Mouse (Mus musculus) MEL (cell line): Measurements from ENCODE around the gene Slc44a3. TPM values are rescaled to one million over a fixed set of nuclear protein-coding genes. Genes with fewer than 3 reads are reported as not detected.

Experiments used
- DNase-seq: peaks from one replicate; pipeline ENCODE4 v3.0.0; 2011; ENCODE audit warnings: low read depth, low spot score
- H3K27ac ChIP-seq: 2 replicates; pipeline ENCODE4 v1.5.1; 2012; ENCODE audit warnings: low read depth, mild to moderate bottlenecking, control low read depth, low read length, moderate library complexity; ENCODE audit not compliant: control insufficient read depth
- H3K27me3 ChIP-seq, 2 experiments: fragments of 150-350 bp in 1 of 2; sonication (generic) in 1 of 2; 2 replicates each; pipeline ENCODE4 v1.6.1; 2012; ENCODE audit warnings: low read length in 2 of 2, mild to moderate bottlenecking in 2 of 2, improper control_type of control experiment in 1 of 2, moderate library complexity in 1 of 2; ENCODE audit not compliant: insufficient read depth in 2 of 2, control insufficient read depth in 1 of 2
- H3K36me3 ChIP-seq, 2 experiments: 2 replicates each; pipeline ENCODE4 v1.6.1; 2012 to 2014; ENCODE audit warnings: low read length in 2 of 2, improper control_type of control experiment in 1 of 2, inconsistent platforms in 1 of 2, mild to moderate bottlenecking in 1 of 2; ENCODE audit not compliant: insufficient read depth in 2 of 2, control insufficient read depth in 1 of 2
- H3K4me1 ChIP-seq, 2 experiments: fragments of 150-350 bp in 1 of 2; sonication (generic) in 1 of 2; 2 replicates each; pipeline ENCODE4 v1.6.1; 2012; ENCODE audit warnings: low read length in 2 of 2, improper control_type of control experiment in 1 of 2, mild to moderate bottlenecking in 1 of 2; ENCODE audit not compliant: insufficient read depth in 2 of 2, control insufficient read depth in 1 of 2
- H3K4me3 ChIP-seq, 2 experiments: fragments of 150-350 bp in 1 of 2; sonication (generic) in 1 of 2; 2 replicates each; pipeline ENCODE4 v1.5.1; 2012; ENCODE audit warnings: low read depth in 2 of 2, low read length in 2 of 2, mild to moderate bottlenecking in 2 of 2, moderate library complexity in 2 of 2, control low read depth in 1 of 2, improper control_type of control experiment in 1 of 2; ENCODE audit not compliant: control insufficient read depth in 1 of 2, insufficient read depth in 1 of 2
- H3K79me2 ChIP-seq: 2 replicates; pipeline ENCODE4 v1.6.1; 2012; ENCODE audit warnings: mild to moderate bottlenecking, low read length, moderate library complexity; ENCODE audit not compliant: control insufficient read depth, poor library complexity, insufficient read depth
- H3K9ac ChIP-seq: 2 replicates; pipeline ENCODE4 v1.6.1; 2012; ENCODE audit warnings: low read depth, mild to moderate bottlenecking, control low read depth, low read length, moderate library complexity; ENCODE audit not compliant: control insufficient read depth, poor library complexity, severe bottlenecking
- H3K9me3 ChIP-seq: fragments of 150-350 bp; sonication (generic); replicated peaks from 2 replicates; pipeline ENCODE4 v1.6.1; 2012; ENCODE audit warnings: mild to moderate bottlenecking, low read length, improper control_type of control experiment, moderate library complexity; ENCODE audit not compliant: insufficient read depth
- BHLHE40 ChIP-seq: IDR thresholded peaks from 2 replicates; pipeline ENCODE4 v1.6.1; 2012; ENCODE audit warnings: low read depth, mild to moderate bottlenecking, inconsistent platforms, low read length, improper control_type of control experiment, borderline replicate concordance
- CHD2 ChIP-seq: IDR thresholded peaks from 2 replicates; pipeline ENCODE4 v1.6.1; 2011; ENCODE audit warnings: low read length, improper control_type of control experiment
- ELF1 ChIP-seq: IDR thresholded peaks from 2 replicates; pipeline ENCODE4 v1.6.1; 2014; ENCODE audit warnings: low read depth, mild to moderate bottlenecking, inconsistent platforms, low read length, improper control_type of control experiment, moderate library complexity
- ETS1 ChIP-seq: IDR thresholded peaks from 2 replicates; pipeline ENCODE4 v1.6.1; 2012; ENCODE audit warnings: low read depth, mild to moderate bottlenecking, inconsistent platforms, low read length, improper control_type of control experiment, moderate library complexity
- GATA1 ChIP-seq: IDR thresholded peaks from 2 replicates; pipeline ENCODE4 v1.6.1; 2011; ENCODE audit warnings: low read depth, low read length, improper control_type of control experiment
- JUND ChIP-seq: IDR thresholded peaks from 2 replicates; pipeline ENCODE4 v1.6.1; 2011; ENCODE audit warnings: low read depth, mild to moderate bottlenecking, improper control_type of control experiment, low read length
- KAT2A ChIP-seq: conservative IDR thresholded peaks from 2 replicates; pipeline ENCODE4 v1.6.1; 2012; ENCODE audit warnings: low read depth, low read length, improper control_type of control experiment, inconsistent platforms
- MAX ChIP-seq: IDR thresholded peaks from 2 replicates; pipeline ENCODE4 v1.6.1; 2011; ENCODE audit warnings: low read length, improper control_type of control experiment
- MEF2A ChIP-seq: IDR thresholded peaks from 2 replicates; pipeline ENCODE4 v1.6.1; 2014; ENCODE audit warnings: low read depth, mild to moderate bottlenecking, inconsistent platforms, low read length, improper control_type of control experiment; ENCODE audit not compliant: poor library complexity, insufficient replicate concordance, severe bottlenecking; ENCODE audit errors: extremely low read depth
- MXI1 ChIP-seq: IDR thresholded peaks from 2 replicates; pipeline ENCODE4 v1.6.1; 2011; ENCODE audit warnings: mild to moderate bottlenecking, low read depth, low read length, improper control_type of control experiment
- MYB ChIP-seq: IDR thresholded peaks from 2 replicates; pipeline ENCODE4 v1.6.1; 2011; ENCODE audit warnings: mild to moderate bottlenecking, low read depth, low read length, improper control_type of control experiment
- NELFE ChIP-seq: IDR thresholded peaks from 2 replicates; pipeline ENCODE4 v1.6.1; 2011; ENCODE audit warnings: low read depth, low read length, improper control_type of control experiment
- POLR2A ChIP-seq, 2 experiments: IDR thresholded peaks; 2 replicates each; pipeline ENCODE4 v1.6.1; 2011 to 2012; ENCODE audit warnings: low read length in 2 of 2, mild to moderate bottlenecking in 2 of 2, control low read depth in 1 of 2, improper control_type of control experiment in 1 of 2, low read depth in 1 of 2, moderate library complexity in 1 of 2; ENCODE audit not compliant: control insufficient read depth in 1 of 2, insufficient read depth in 1 of 2, poor library complexity in 1 of 2
- RAD21 ChIP-seq: IDR thresholded peaks from 2 replicates; pipeline ENCODE4 v1.6.1; 2011; ENCODE audit warnings: mild to moderate bottlenecking, low read depth, low read length, improper control_type of control experiment
- RCOR1 ChIP-seq: IDR thresholded peaks from 2 replicates; pipeline ENCODE4 v1.6.1; 2012; ENCODE audit warnings: low read depth, mild to moderate bottlenecking, inconsistent platforms, low read length, improper control_type of control experiment
- SIN3A ChIP-seq: IDR thresholded peaks from 2 replicates; pipeline ENCODE4 v1.6.1; 2012; ENCODE audit warnings: low read length, improper control_type of control experiment, inconsistent platforms
- TAL1 ChIP-seq: IDR thresholded peaks from 2 replicates; pipeline ENCODE4 v1.6.1; 2012; ENCODE audit warnings: mild to moderate bottlenecking, inconsistent platforms, low read length, moderate library complexity, mixed read lengths
- UBTF ChIP-seq: IDR thresholded peaks from 2 replicates; pipeline ENCODE4 v1.6.1; 2012; ENCODE audit warnings: low read depth, mild to moderate bottlenecking, inconsistent platforms, low read length, improper control_type of control experiment, moderate library complexity, borderline replicate concordance; ENCODE audit not compliant: insufficient read depth
- ZKSCAN1 ChIP-seq: IDR thresholded peaks from 2 replicates; pipeline ENCODE4 v1.6.1; 2012; ENCODE audit warnings: low read depth, mild to moderate bottlenecking, inconsistent platforms, low read length, improper control_type of control experiment, moderate library complexity
- ZNF384 ChIP-seq: IDR thresholded peaks from 2 replicates; pipeline ENCODE4 v1.6.1; 2012; ENCODE audit warnings: low read depth, mild to moderate bottlenecking, inconsistent platforms, low read length, improper control_type of control experiment
- polyA plus RNA-seq, 2 experiments: library from polyadenylated mRNA; stranded (reverse) in 1 of 2; unstranded in 1 of 2; fragments of >175 nt in 1 of 2; fragments of >200 nt in 1 of 2; gene quantifications; 2 replicates each; pipeline versions ENCODE4 v1.2.1 to v1.2.4; 2012; ENCODE audit warnings: low replicate concordance in 2 of 2, low read depth in 1 of 2; ENCODE audit not compliant: insufficient read length in 2 of 2, insufficient read depth in 1 of 2, missing spikeins in 1 of 2
- total RNA-seq: library from RNA; depleted of rRNA; stranded (reverse); fragments of 300-350 nt; gene quantifications from 2 replicates; pipeline ENCODE4 v1.2.3, GENCODE M21; 2012

Slc44a3 gene
- total and polyA plus RNA-seq, 3 experiments, result 0.08 to 0.11 TPM; not detected in 1

- H3K9ac ChIP-seq, result no peak overlapping the region
- H3K79me2 ChIP-seq, result no peaks in the 10 kb centered on the region
- H3K27me3 ChIP-seq, result no peaks in the 10 kb centered on the region; a peak in 1 of 4 replicates
- H3K27ac ChIP-seq, result no peak overlapping the region
- H3K4me1 ChIP-seq, result no peaks in the 10 kb centered on the region
- DNase-seq, result no peak
- H3K4me3 ChIP-seq, result no peak overlapping the region
- no peaks in the 10 kb centered on the region for H3K36me3 ChIP-seq
- H3K9me3 ChIP-seq, result no peaks in the 10 kb centered on the region
- TF ChIP-seq ETS1, result no peak
- TF ChIP-seq NELFE, result no peak
- TF ChIP-seq ELF1, result no peak
- TF ChIP-seq TAL1, result no peak
- TF ChIP-seq MXI1, result no peak
- no peak for TF ChIP-seq BHLHE40
- TF ChIP-seq POLR2A (IDR thresholded peaks at IDR 0.05; ENCODE audit: control insufficient read depth in 1 of 2, insufficient read depth in 1 of 2, low read depth in 1 of 2, low read length in 2 of 2, poor library complexity in 1 of 2), result no peak
- TF ChIP-seq ZKSCAN1, result no peak
- TF ChIP-seq MYB, result no peak
- no peak for TF ChIP-seq JUND
- TF ChIP-seq ZNF384, result no peak
- no peak for TF ChIP-seq CHD2
- no peak for TF ChIP-seq UBTF
These were observed 35.2 kb upstream of the Slc44a3 start for GRCm38 (mm10) chr3:121567337-121567900.

DNA sequence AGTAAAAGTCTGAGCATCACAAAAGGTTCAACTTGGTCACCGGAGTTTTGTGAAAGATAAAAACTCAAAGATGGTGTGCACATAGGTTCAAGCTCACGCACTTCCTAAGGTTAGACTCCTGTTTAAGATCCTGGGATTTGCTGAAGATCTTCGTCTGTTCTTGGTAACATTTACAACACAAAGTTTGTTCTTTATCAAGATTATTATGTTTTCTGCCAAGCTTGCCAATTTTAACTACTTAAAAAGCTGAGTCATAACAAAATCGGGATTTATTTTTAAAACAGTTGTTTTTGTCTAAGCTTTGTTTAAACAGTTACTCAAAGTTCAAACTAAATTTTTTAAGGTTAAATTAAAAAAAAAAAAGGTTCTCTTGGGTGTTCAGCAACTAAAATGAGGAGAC, 34.7 kb upstream of the Slc44a3 start:
- no peaks in the 10 kb centered on the region for H3K4me1 ChIP-seq
- no peak overlapping the region for H3K9ac ChIP-seq
- TF ChIP-seq KAT2A (no peak), MAX (no peak), GATA1 (no peak), RAD21 (no peak), MXI1 (no peak), RCOR1 (no peak), SIN3A (no peak), MEF2A (no peak), ETS1 (no peak), ZKSCAN1 (no peak)
- no peaks in the 10 kb centered on the region for H3K79me2 ChIP-seq
- no peaks in the 10 kb centered on the region for H3K9me3 ChIP-seq
- H3K27ac ChIP-seq, result no peak overlapping the region
- DNase-seq, result no peak
- no peaks in the 10 kb centered on the region; a peak in 1 of 4 replicates for H3K27me3 ChIP-seq
- no peak overlapping the region for H3K4me3 ChIP-seq
- no peaks in the 10 kb centered on the region for H3K36me3 ChIP-seq
